Mouse (Mus musculus): Measurements from ENCODE around the gene Uqcr11. TPM values are rescaled to one million over a fixed set of nuclear protein-coding genes. Genes with fewer than 3 reads are reported as not detected.

Uqcr11 gene
- polyA plus RNA-seq, 1 experiment from 2014 or later, result 400 TPM

GRCm38 (mm10) chr10:80405481-80406173 lies 1.0 kb downstream of the Uqcr11 start:
- no peak for ATAC-seq (ENCODE audit: low FRiP score)
- H3K9ac ChIP-seq, result peak overlapping the region; percentile 83
- no peaks in the 10 kb centered on the region for H3K27me3 ChIP-seq
- 61% methylated on average over 10 of the region's 10 CpGs for WGBS
- H3K27ac ChIP-seq, result no peak overlapping the region
- H3K36me3 ChIP-seq (replicated peaks), result peaks cover 48% of the 10 kb centered on the region
- H3K4me1 ChIP-seq, result peaks cover 37% of the 10 kb centered on the region
- H3K4me2 ChIP-seq, result peak overlapping the region; percentile 93
- H3K9me3 ChIP-seq, result peaks cover 5% of the 10 kb centered on the region; the same call in 1 of the 2 replicates
- peak overlapping the region; percentile 90 for H3K4me3 ChIP-seq (replicated peaks)

GRCm38 (mm10) chr10:80403044-80403692 lies 3.5 kb downstream of the Uqcr11 start:
- Histone ChIP-seq H3K9ac (no peak overlapping the region), H3K4me3 (replicated peaks) (no peak overlapping the region), H3K27me3 (no peaks in the 10 kb centered on the region), H3K27ac (no peak overlapping the region), H3K4me1 (peaks cover 44% of the 10 kb centered on the region), H3K4me2 (no peak overlapping the region), H3K9me3 (peaks cover 5% of the 10 kb centered on the region; the same call in 1 of the 2 replicates), H3K36me3 (replicated peaks) (peaks cover 33% of the 10 kb centered on the region)
- WGBS, result 100% methylated on average over 4 of the region's 4 CpGs
- ATAC-seq (ENCODE audit: low FRiP score), result no peak

GRCm38 (mm10) chr10:80400704-80401161 lies 5.9 kb downstream of the Uqcr11 start:
- Histone ChIP-seq H3K9me3 (peaks cover 5% of the 10 kb centered on the region; the same call in 1 of the 2 replicates), H3K36me3 (replicated peaks) (peaks cover 43% of the 10 kb centered on the region), H3K4me1 (peaks cover 45% of the 10 kb centered on the region), H3K9ac (peak overlapping the region; percentile 60), H3K27ac (0 out of 2 replicates have a peak overlapping the region, but pooled peaks have one; percentile 31), H3K27me3 (no peaks in the 10 kb centered on the region), H3K4me2 (peak overlapping the region; percentile 84), H3K4me3 (replicated peaks) (no peak overlapping the region)
- ATAC-seq (ENCODE audit: low FRiP score), result no peak
- WGBS, result 87% methylated on average over 4 of the region's 4 CpGs

GRCm38 (mm10) chr10:80399973-80400703 lies 6.5 kb downstream of the Uqcr11 start:
- peak overlapping the region; percentile 78 for H3K4me3 ChIP-seq (replicated peaks)
- peak overlapping the region; percentile 84 for H3K4me2 ChIP-seq
- H3K36me3 ChIP-seq (replicated peaks), result peaks cover 49% of the 10 kb centered on the region
- 14% methylated on average over 17 of the region's 17 CpGs for WGBS
- no peak for ATAC-seq (ENCODE audit: low FRiP score)
- peak overlapping the region; percentile 83 for H3K27ac ChIP-seq
- no peaks in the 10 kb centered on the region for H3K27me3 ChIP-seq
- peaks cover 5% of the 10 kb centered on the region; the same call in 1 of the 2 replicates for H3K9me3 ChIP-seq
- H3K4me1 ChIP-seq, result peaks cover 39% of the 10 kb centered on the region
- H3K9ac ChIP-seq, result peak overlapping the region; percentile 60

DNA sequence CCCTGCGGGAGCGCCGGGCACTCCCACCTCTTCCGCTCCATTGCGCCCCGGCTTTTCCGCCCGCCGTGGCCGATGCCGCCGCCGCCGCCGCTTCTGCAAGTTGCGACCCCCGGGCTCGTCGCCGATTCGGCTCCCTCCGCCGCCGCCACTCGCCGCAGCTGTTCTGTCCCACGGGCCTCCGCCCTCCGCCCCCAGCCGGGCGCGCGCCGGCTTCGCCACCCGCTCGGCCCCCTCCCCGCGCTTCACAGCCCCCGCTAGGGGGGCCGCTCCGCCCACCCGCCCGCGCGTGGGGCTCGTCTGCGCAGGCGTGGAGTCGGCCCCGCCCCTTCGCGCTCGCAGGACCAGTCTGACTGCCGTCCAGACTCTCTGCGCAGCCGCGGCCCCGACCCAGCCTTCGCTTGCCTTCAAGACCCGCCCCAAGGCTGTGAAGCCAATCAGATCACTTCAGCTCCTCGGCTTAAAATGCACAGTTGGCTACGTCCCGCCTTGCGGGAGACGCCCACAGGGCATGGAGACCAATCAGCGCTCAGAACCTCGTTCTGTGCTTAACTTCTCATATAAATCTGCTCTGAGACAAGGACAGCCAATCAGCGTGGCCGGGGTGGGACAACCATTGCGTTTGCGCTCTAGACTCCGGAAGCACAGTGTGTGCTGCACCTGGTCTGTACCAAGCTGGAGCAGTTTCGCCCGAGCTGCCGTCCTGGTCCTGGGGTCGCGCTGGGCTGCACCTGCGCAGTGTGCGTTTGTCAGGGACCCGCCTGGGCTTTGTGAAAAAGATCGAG lies 7.2 kb downstream of the Uqcr11 start, which contains the start of gene Mbd3:
Mbd3 (minus strand) TSS at position 360 of the 782 bp plus-strand sequence.
- no peaks in the 10 kb centered on the region for H3K27me3 ChIP-seq
- ATAC-seq (ENCODE audit: low FRiP score), result peak; percentile 96
- WGBS, result 1% methylated on average over 74 of the region's 82 CpGs
- H3K9ac ChIP-seq, result peak within 1 kb of the TSS; percentile 93
- H3K27ac ChIP-seq, result peak within 1 kb of the TSS; percentile 100
- H3K9me3 ChIP-seq, result peaks cover 5% of the 10 kb centered on the region; the same call in 1 of the 2 replicates
- peak within 1 kb of the TSS; percentile 84 for H3K4me2 ChIP-seq
- H3K4me3 ChIP-seq (replicated peaks), result peak within 1 kb of the TSS; percentile 78
- peaks cover 57% of the 10 kb centered on the region for H3K36me3 ChIP-seq (replicated peaks)
- H3K4me1 ChIP-seq, result peaks cover 32% of the 10 kb centered on the region

DNA sequence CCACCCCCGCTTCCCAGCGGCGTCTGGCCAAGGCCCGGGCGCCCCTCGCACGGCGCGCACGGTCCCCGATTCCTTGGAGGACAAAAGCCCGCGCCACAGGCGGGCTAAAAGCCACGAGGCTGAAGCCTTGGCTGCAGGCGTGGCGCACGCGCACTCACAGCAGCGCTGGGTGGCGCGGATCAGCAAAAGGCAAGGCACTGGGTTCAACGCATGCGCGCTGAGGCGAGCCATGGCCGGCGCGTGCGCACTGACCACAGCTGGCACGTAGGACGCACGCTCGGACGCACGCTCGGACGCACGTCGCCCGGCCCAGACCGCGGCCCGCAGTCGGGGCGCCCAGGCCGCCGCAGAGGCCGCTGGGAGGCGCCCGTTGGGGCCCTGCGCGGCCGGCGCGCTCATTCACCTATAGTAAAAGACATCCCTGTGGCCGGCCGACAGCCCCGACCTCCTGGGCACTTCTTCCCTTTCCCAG lies 7.9 kb downstream of the Uqcr11 start:
- peak overlapping the region; percentile 84 for H3K4me2 ChIP-seq
- H3K27me3 ChIP-seq, result no peaks in the 10 kb centered on the region
- peaks cover 5% of the 10 kb centered on the region; the same call in 1 of the 2 replicates for H3K9me3 ChIP-seq
- peak overlapping the region; percentile 100 for H3K27ac ChIP-seq
- peaks cover 30% of the 10 kb centered on the region for H3K4me1 ChIP-seq
- peaks cover 57% of the 10 kb centered on the region for H3K36me3 ChIP-seq (replicated peaks)
- peak; percentile 87 for ATAC-seq (ENCODE audit: low FRiP score)
- peak overlapping the region; percentile 78 for H3K4me3 ChIP-seq (replicated peaks)
- WGBS, result under 1% methylated on average over 57 of the region's 59 CpGs
- peak overlapping the region; percentile 93 for H3K9ac ChIP-seq

- H3K4me1 ChIP-seq, result peaks cover 30% of the 10 kb centered on the region
- H3K27me3 ChIP-seq, result no peaks in the 10 kb centered on the region
- 0% methylated on average over 1 of the region's 1 CpGs for WGBS
- H3K36me3 ChIP-seq (replicated peaks), result peaks cover 57% of the 10 kb centered on the region
- peak overlapping the region; percentile 93 for H3K9ac ChIP-seq
- H3K27ac ChIP-seq, result peak overlapping the region; percentile 100
- H3K9me3 ChIP-seq, result no peaks in the 10 kb centered on the region; the same call in 1 of the 2 replicates
- peak overlapping the region; percentile 84 for H3K4me2 ChIP-seq
- H3K4me3 ChIP-seq (replicated peaks), result peak overlapping the region; percentile 78
- no peak for ATAC-seq (ENCODE audit: low FRiP score)
Observed at GRCm38 (mm10) chr10:80398174-80398535, 8.5 kb downstream of the Uqcr11 start.

DNA sequence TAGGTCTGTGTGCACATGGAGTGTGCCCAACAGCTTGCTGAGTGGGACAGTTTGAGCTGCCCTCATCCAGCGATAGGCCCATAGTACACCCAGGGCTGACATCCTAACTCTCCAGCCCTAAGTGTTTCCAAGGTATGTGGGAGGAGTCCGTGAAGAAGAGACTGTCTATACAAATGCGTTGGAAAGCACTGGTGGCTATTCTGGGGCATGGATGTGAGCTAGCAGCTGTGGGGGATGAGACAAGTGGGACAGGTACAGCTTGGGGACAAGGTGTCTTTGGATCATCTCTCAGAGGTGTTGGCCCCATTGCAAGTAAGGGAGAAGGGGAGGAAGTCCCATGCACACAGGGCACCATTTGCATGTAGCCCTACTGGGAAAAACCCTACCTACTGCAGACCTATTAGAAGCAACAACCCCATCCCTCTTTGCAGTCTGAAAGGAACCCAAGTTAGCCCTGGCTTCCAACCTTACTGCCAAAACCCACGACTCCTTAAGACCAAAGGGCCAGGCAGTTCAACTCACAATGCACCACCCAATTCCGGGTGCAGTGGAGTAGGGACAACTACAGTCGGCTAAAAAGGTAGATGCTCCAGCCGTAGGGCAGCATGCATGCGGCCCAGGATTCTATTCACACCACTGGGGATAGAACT lies 9.0 kb downstream of the Uqcr11 start:
- Histone ChIP-seq H3K36me3 (replicated peaks) (peaks cover 57% of the 10 kb centered on the region), H3K4me2 (peak overlapping the region; percentile 84), H3K27me3 (no peaks in the 10 kb centered on the region), H3K9ac (peak overlapping the region; percentile 93), H3K4me3 (replicated peaks) (peak overlapping the region; percentile 78), H3K9me3 (no peaks in the 10 kb centered on the region), H3K27ac (peak overlapping the region; percentile 100), H3K4me1 (peaks cover 30% of the 10 kb centered on the region)
- 51% methylated on average over 8 of the region's 8 CpGs for WGBS
- no peak for ATAC-seq (ENCODE audit: low FRiP score)

GRCm38 (mm10) chr10:80396822-80397523 lies 9.7 kb downstream of the Uqcr11 start:
- Histone ChIP-seq H3K27ac (peak overlapping the region; percentile 100), H3K4me3 (replicated peaks) (peak overlapping the region; percentile 78), H3K9me3 (no peaks in the 10 kb centered on the region), H3K4me2 (peak overlapping the region; percentile 84), H3K9ac (peak overlapping the region; percentile 93; the same call in 1 of the 2 replicates), H3K4me1 (peaks cover 30% of the 10 kb centered on the region), H3K27me3 (no peaks in the 10 kb centered on the region), H3K36me3 (replicated peaks) (peaks cover 58% of the 10 kb centered on the region)
- 87% methylated on average over 11 of the region's 11 CpGs for WGBS
- ATAC-seq (ENCODE audit: low FRiP score), result no peak

DNA sequence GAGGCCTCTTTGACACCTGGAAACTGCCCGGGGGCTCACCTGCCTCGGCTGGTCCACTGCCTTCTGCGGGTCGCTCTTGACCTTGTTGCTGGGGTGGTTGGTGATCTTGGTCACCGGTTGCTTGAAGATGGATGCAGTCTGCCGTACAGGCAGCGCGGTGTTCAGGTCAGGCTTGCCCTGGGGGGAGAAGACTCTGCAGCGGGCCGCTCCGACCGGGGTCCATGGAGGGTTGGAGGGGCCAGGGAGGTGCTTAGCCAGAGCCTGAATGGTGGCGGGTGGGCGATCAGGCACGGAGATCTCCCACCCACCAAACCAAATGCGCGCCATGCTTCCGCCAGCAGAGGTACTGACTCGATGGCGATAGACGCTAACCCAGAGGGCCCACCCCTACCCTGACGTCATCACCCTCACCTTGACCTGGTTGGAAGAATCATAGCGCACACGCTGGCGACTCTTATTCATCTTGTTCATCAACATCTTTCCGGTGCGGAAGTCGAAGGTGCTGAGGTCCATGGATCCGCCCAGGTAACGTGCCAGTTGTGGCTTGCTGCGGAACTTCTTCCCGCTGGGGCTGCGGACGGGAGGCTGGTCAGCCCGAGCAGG lies 11.5 kb downstream of the Uqcr11 start:
- peaks cover 19% of the 10 kb centered on the region for H3K4me1 ChIP-seq
- H3K27me3 ChIP-seq, result no peaks in the 10 kb centered on the region
- no peak overlapping the region for H3K4me3 ChIP-seq (replicated peaks)
- no peak overlapping the region for H3K4me2 ChIP-seq
- H3K27ac ChIP-seq, result no peak overlapping the region
- WGBS, result 95% methylated on average over 35 of the region's 35 CpGs
- peak overlapping the region; percentile 12; the same call in 1 of the 2 replicates for H3K9ac ChIP-seq
- ATAC-seq (ENCODE audit: low FRiP score), result no peak
- peaks cover 66% of the 10 kb centered on the region for H3K36me3 ChIP-seq (replicated peaks)
- no peaks in the 10 kb centered on the region for H3K9me3 ChIP-seq

All from forebrain, embryonic 12.5 days (tissue).